Mouse (Mus musculus) limb, embryonic 11.5 days (tissue): ENCODE measurements around the gene Plrg1. TPM values are rescaled to one million over a fixed set of nuclear protein-coding genes. Genes with fewer than 3 reads are reported as not detected.

Experiments used
- ATAC-seq: fragments of 200-750 bp; cut with Nextera tagmentation; 2 replicates; pipeline ENCODE4 v1.8.0; 2017; ENCODE audit warnings: low read depth; ENCODE audit not compliant: insufficient number of reproducible peaks, low FRiP score, low TSS enrichment
- DNase-seq: peaks from one replicate; pipeline ENCODE4 v3.0.0-alpha.2; 2015; ENCODE audit warnings: low spot score
- H3K27ac ChIP-seq: fragments of 300-500 bp; sonication (generic); replicated peaks from 2 replicates; pipeline ENCODE4 v1.5.1; 2014; ENCODE audit warnings: low read depth, mild to moderate bottlenecking, low read length
- H3K27me3 ChIP-seq: fragments of 300-500 bp; sonication (generic); 2 replicates; pipeline ENCODE4 v1.6.1; 2014; ENCODE audit warnings: mild to moderate bottlenecking, low read length, mixed read lengths; ENCODE audit not compliant: control insufficient read depth, insufficient read depth
- H3K36me3 ChIP-seq: fragments of 300-500 bp; sonication (generic); 2 replicates; pipeline ENCODE4 v1.6.1; 2014; ENCODE audit warnings: mild to moderate bottlenecking, low read length, moderate library complexity, mixed read lengths; ENCODE audit not compliant: control insufficient read depth, insufficient read depth
- H3K4me1 ChIP-seq: fragments of 300-500 bp; sonication (generic); 2 replicates; pipeline ENCODE4 v1.6.1; 2014; ENCODE audit warnings: low read length, mixed read lengths; ENCODE audit not compliant: control insufficient read depth, insufficient read depth
- H3K4me2 ChIP-seq: fragments of 300-500 bp; sonication (generic); 2 replicates; pipeline ENCODE4 v1.6.1; 2014; ENCODE audit warnings: low read depth, mild to moderate bottlenecking, moderate library complexity; ENCODE audit not compliant: severe bottlenecking
- H3K4me3 ChIP-seq: fragments of 300-500 bp; sonication (generic); 2 replicates; pipeline ENCODE4 v1.5.1; 2014; ENCODE audit warnings: low read depth, low read length
- H3K9ac ChIP-seq: fragments of 300-500 bp; sonication (generic); 2 replicates; pipeline ENCODE4 v1.6.1; 2014; ENCODE audit warnings: mild to moderate bottlenecking, low read length
- H3K9me3 ChIP-seq: fragments of 300-500 bp; sonication (generic); 2 replicates; pipeline ENCODE4 v1.6.1; 2016; ENCODE audit warnings: low read length; ENCODE audit not compliant: control insufficient read depth
- WGBS: fragments of 180-500 bp; shearing (Covaris S2); extraction: QIAGEN DNeasy Blood & Tissue Kit; methylation state at CpG from one replicate; pipeline ENCODE4 v1.1.7; 2014; 5-methylcytosine and 5-hydroxymethylcytosine counted together
- polyA plus RNA-seq: library from polyadenylated mRNA; unstranded; fragments of >200 nt; fragmentation: Nextera tagmentation; extraction: Ambion mirVana; gene quantifications from 2 replicates; pipeline ENCODE4 v1.2.1, GENCODE M21; 2014

Gene Plrg1
- 140 TPM in 2 replicates for polyA plus RNA-seq

DNA sequence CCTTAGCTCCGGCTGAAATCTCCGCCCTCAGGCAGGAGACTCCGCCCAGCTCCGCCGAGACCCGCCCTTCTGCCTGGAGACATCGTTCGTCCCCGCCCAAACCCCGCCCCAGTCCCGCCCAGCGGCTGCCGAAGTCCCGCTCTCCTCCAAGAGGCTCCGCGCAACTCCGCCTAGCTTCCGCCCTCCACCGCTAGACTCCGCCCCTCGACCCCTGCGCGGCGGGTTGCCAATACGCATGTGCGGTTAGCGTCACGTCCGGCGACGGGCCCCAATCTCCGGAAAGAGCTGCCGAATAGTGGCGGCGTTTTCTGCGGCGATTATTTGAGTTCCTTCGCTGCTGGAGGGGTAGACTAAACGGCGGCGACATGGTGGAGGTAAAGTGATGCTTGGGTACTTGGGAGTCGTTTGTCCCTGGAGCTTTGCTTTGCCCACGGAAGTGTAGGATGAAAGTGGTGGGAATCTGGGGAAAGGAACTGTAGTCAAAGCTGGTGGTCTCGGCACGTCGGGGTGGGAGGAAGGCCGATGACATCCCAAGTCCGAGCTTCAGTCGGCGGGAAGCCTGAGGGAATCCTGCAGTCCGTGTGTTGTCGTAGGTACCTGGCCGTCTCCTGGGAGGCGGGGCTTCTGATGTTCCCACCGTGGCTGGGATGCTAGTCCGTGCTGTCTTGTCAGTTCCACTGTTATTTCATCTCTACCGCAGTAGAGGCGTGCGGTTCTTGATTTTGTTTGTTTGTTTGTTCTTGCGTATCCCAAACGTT lies at the start of gene Plrg1:
Gene Plrg1 (plus strand): TSS at position 242 of the 758 bp plus-strand sequence.
- peak; percentile 99 for DNase-seq
- no peaks in the 10 kb centered on the region for H3K9me3 ChIP-seq
- H3K4me3 ChIP-seq, result peak within 1 kb of the TSS; percentile 76
- WGBS, result under 1% methylated on average over 61 of the region's 61 CpGs
- H3K4me2 ChIP-seq, result peak within 1 kb of the TSS; percentile 76
- H3K36me3 ChIP-seq, result peaks cover 6% of the 10 kb centered on the region; the same call in 1 of the 2 replicates
- H3K9ac ChIP-seq, result peak within 1 kb of the TSS; percentile 56
- H3K27ac ChIP-seq, result no peak within 1 kb of the TSS
- peak; percentile 98 for ATAC-seq
- 0 out of 2 replicates have a peak, but pooled peaks cover 7% of the 10 kb centered on the region for H3K4me1 ChIP-seq
- H3K27me3 ChIP-seq, result no peaks in the 10 kb centered on the region

DNA sequence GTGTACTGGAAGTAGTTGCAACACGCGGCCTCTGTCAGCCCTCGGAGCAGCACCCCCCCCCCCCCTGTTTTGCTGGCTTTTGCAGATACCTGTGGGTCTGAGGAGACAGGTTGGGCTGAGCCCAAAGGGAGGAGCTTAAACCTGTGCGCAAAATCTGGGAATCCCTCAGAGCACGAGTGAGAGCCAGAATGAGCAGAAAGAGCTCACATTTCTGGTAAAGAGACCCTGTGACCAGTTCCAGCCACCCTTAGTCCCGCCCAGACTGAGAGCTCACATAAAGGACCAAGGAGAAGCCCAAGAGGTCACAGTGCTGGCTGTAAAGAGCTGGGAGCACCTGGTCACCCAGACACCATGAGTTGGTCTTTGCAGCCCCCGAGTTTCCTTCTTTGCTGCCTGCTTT lies 47.8 kb upstream of the Plrg1 start, which contains the start of gene Fgg:
Gene Fgg (plus strand): TSS at position 168 of the 400 bp plus-strand sequence.
- Histone ChIP-seq H3K27ac (no peak within 1 kb of the TSS), H3K9me3 (no peaks in the 10 kb centered on the region), H3K27me3 (no peaks in the 10 kb centered on the region), H3K36me3 (no peaks in the 10 kb centered on the region), H3K4me3 (no peak within 1 kb of the TSS), H3K9ac (no peak within 1 kb of the TSS), H3K4me1 (no peaks in the 10 kb centered on the region), H3K4me2 (no peak within 1 kb of the TSS)
- no peak for DNase-seq
- no peak for ATAC-seq
- 38% methylated on average over 7 of the region's 7 CpGs for WGBS

DNA sequence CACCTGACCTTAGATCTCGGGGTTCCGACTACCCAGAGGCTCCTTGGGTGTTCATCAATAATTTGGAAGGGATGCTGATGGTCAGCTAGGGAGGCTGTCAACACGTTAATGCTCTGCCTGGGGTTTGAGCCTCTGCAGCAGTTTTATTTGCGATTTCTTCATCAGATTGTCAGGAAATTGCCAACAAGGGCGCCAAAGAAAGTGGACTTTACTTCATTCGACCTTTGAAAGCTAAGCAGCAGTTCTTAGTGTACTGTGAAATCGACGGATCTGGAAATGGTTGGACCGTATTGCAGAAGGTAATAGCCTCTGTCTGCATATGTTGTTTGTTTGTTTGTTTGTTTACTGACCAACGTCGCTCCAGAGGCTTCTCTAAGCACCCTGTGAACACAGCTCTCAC lies 45.0 kb upstream of the Plrg1 start:
- 76% methylated on average over 11 of the region's 11 CpGs for WGBS
- H3K27ac ChIP-seq, result no peak overlapping the region
- H3K27me3 ChIP-seq, result no peaks in the 10 kb centered on the region
- DNase-seq (no peak), ATAC-seq (no peak)
- no peak overlapping the region for H3K9ac ChIP-seq
- H3K4me2 ChIP-seq, result no peak overlapping the region
- no peak overlapping the region for H3K4me3 ChIP-seq
- no peaks in the 10 kb centered on the region for H3K36me3 ChIP-seq
- no peaks in the 10 kb centered on the region for H3K4me1 ChIP-seq
- H3K9me3 ChIP-seq, result no peaks in the 10 kb centered on the region

DNA sequence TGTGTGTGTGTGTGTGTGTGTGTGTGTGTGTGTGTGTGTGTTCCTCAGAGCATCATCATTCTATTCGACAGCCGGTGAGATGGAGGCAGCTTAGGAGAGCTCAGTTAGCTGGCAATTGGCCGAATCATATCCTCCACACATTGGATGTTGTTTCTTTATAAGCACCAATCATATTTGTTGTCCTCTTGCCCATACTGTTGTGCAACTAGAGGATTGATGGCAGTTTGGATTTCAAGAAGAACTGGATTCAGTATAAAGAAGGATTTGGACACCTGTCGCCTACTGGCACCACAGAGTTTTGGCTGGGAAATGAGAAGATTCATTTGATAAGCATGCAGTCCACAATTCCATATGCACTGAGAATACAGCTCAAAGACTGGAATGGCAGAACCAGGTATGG lies 44.2 kb upstream of the Plrg1 start:
- 92% methylated on average over 4 of the region's 4 CpGs for WGBS
- Histone ChIP-seq H3K4me3 (no peak overlapping the region), H3K9ac (no peak overlapping the region), H3K27me3 (no peaks in the 10 kb centered on the region), H3K9me3 (no peaks in the 10 kb centered on the region), H3K27ac (no peak overlapping the region), H3K4me2 (no peak overlapping the region), H3K36me3 (no peaks in the 10 kb centered on the region), H3K4me1 (no peaks in the 10 kb centered on the region)
- DNase-seq, result no peak
- ATAC-seq, result no peak

DNA sequence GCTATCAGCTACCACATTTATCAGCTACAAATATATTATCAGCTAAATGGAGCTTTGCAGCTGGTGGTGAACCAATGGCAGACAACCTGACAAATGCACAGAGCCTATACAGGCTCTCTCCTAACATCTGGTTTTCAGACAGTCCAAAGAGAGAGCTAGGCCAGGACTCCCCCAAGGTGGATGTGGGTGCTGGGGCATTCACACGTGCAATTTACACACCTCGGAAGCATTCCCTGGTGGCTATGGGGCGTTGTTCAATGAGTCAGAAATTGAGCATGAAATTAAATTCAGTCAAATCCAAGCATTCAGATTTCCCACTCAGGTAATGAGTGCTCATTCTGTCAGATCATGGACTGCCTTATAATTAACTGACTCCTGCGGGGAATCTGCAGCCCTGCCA lies 43.8 kb upstream of the Plrg1 start:
- H3K27me3 ChIP-seq, result no peaks in the 10 kb centered on the region
- WGBS, result 74% methylated on average over 4 of the region's 4 CpGs
- no peaks in the 10 kb centered on the region for H3K4me1 ChIP-seq
- no peak overlapping the region for H3K9ac ChIP-seq
- no peaks in the 10 kb centered on the region for H3K9me3 ChIP-seq
- no peak overlapping the region for H3K27ac ChIP-seq
- no peak for ATAC-seq
- H3K4me3 ChIP-seq, result no peak overlapping the region
- no peak overlapping the region for H3K4me2 ChIP-seq
- no peak for DNase-seq
- no peaks in the 10 kb centered on the region for H3K36me3 ChIP-seq

DNA sequence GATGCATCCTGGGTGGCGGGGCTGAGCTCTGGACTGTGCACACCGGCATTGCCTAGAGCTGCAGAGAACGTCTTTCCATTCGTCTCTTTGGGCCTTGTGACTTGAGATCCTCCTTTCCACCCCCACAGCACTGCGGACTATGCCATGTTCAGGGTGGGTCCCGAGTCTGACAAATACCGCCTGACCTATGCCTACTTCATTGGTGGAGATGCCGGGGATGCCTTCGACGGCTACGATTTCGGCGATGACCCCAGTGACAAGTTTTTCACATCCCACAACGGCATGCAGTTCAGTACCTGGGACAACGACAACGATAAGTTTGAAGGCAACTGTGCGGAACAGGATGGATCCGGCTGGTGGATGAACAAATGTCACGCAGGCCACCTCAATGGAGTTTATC lies 42.7 kb upstream of the Plrg1 start:
- DNase-seq (no peak), ATAC-seq (no peak)
- WGBS, result 92% methylated on average over 19 of the region's 19 CpGs
- Histone ChIP-seq H3K9me3 (no peaks in the 10 kb centered on the region), H3K9ac (no peak overlapping the region), H3K4me3 (no peak overlapping the region), H3K4me1 (no peaks in the 10 kb centered on the region), H3K27ac (no peak overlapping the region), H3K27me3 (no peaks in the 10 kb centered on the region), H3K4me2 (no peak overlapping the region), H3K36me3 (no peaks in the 10 kb centered on the region)

DNA sequence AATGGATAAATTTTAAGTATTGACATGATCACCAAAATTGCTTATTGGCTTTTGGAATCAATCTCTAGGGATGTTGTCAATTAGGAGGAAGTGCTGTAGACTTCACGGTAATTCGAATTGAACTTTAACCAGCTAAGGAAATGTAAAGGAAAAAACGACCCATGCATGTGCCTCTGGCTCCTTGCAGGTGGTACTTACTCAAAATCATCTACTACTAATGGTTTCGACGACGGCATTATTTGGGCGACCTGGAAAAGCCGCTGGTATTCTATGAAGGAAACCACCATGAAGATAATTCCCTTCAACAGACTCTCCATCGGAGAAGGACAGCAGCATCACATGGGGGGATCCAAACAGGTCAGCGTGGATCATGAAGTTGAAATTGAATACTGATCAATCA lies 41.4 kb upstream of the Plrg1 start:
- H3K9me3 ChIP-seq, result no peaks in the 10 kb centered on the region
- H3K4me1 ChIP-seq, result no peaks in the 10 kb centered on the region
- DNase-seq (no peak), ATAC-seq (no peak)
- no peak overlapping the region for H3K9ac ChIP-seq
- H3K4me3 ChIP-seq, result no peak overlapping the region
- no peaks in the 10 kb centered on the region for H3K36me3 ChIP-seq
- H3K4me2 ChIP-seq, result no peak overlapping the region
- 85% methylated on average over 10 of the region's 10 CpGs for WGBS
- H3K27ac ChIP-seq, result no peak overlapping the region
- no peaks in the 10 kb centered on the region for H3K27me3 ChIP-seq

DNA sequence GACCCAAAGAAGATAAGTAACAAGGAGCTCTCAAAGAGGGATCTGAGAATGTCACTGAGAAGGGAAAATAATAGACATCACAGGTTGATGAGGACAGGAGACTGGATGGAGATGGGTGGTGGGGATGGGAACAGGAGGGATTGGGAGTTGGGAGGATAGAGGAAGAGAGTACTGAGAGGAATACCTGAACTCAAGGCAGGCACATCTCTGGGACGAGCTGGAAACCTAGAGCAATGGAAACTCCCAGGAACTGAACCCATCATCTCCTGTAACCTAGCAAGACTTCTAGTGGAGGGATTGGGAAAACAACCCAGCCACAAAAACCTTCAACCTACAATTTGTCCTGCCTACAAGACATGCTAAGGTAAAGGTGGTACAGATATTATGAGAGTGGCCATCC lies 39.1 kb upstream of the Plrg1 start:
- H3K9ac ChIP-seq, result no peak overlapping the region
- DNase-seq (no peak), ATAC-seq (no peak)
- no peaks in the 10 kb centered on the region for H3K4me1 ChIP-seq
- no peaks in the 10 kb centered on the region for H3K9me3 ChIP-seq
- no peaks in the 10 kb centered on the region for H3K27me3 ChIP-seq
- no peak overlapping the region for H3K27ac ChIP-seq
- 81% methylated on average over 1 of the region's 1 CpGs for WGBS
- no peak overlapping the region for H3K4me2 ChIP-seq
- H3K4me3 ChIP-seq, result no peak overlapping the region
- H3K36me3 ChIP-seq, result no peaks in the 10 kb centered on the region

DNA sequence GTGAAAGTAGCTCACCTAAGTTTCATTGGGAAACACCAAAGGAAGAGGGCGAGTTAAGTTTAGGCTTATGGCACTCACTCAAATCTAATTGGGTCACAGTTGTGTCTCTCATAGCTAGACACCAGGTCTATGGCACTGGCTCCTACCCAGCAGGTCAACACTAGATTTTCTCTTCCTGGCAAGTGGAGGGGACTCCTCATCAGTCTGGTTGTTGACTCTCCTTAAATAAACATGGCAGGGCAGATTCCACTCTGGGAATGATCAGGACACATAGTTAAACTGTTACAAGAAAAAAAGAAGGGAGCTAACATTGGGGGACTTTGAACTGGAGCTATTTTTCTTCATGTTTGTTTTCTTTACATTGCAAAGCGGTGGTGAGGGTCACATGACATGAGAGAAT lies 34.9 kb upstream of the Plrg1 start:
- H3K27ac ChIP-seq, result no peak overlapping the region
- H3K4me1 ChIP-seq, result no peaks in the 10 kb centered on the region
- 89% methylated on average over 2 of the region's 2 CpGs for WGBS
- H3K9me3 ChIP-seq, result no peaks in the 10 kb centered on the region
- H3K4me3 ChIP-seq, result no peak overlapping the region
- ATAC-seq (no peak), DNase-seq (no peak)
- no peaks in the 10 kb centered on the region for H3K36me3 ChIP-seq
- H3K9ac ChIP-seq, result no peak overlapping the region
- H3K27me3 ChIP-seq, result no peaks in the 10 kb centered on the region
- H3K4me2 ChIP-seq, result no peak overlapping the region
